In the genomic region with DNA sequence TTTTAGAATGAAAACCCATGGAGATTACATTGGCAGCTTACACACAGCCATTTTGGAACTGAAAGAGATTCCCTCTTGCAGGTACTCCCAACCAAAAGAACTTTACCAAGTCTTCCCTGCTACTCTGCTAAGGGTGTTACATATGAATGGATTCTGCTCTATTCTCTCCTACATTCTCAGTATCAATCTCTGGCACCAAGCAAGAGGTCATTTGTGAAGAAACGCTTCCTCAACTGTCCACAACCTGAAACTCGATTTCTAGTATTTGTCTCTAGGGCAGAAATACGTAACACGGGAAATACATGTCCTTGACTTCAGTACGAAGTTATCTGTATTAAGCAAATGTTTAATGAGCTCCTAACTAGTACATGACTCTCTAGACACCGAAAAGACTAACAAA, we compare ENCODE assay signal across 8 mouse cellular contexts. TPM values are rescaled to one million over a fixed set of nuclear protein-coding genes. Genes with fewer than 3 reads are reported as not detected.
DNase-seq lines count a peak whose midpoint lies in the region; ATAC-seq and TF ChIP-seq lines count a peak whose summit lies in the region.

No protein-coding gene starts in this region.

- DNase-seq in lung, postnatal 36 days = no peak
- DNase-seq in left cerebral cortex, adult 9 months (ENCODE audit: low spot score in 2 of 2) = no peak
- DNase-seq in kidney, postnatal 36 days = no peak
- no peak for DNase-seq in cerebellum, postnatal 36 days

- no peak for TF ChIP-seq POLR2A in embryonic fibroblast, embryonic 13.5 days (IDR thresholded peaks at IDR 0.05; ENCODE audit: low read depth, low read length)

- H3K4me1 ChIP-seq in lung, embryonic 16.5 days (replicated peaks; ENCODE audit: control insufficient read depth, insufficient read depth, low read length) = peaks cover 5% of the 10 kb centered on the region
- peaks cover 6% of the 10 kb centered on the region; the same call in 1 of the 2 replicates for H3K4me1 ChIP-seq in embryonic fibroblast, embryonic 13.5 days (ENCODE audit: control insufficient read depth, insufficient read depth, low read length)
- H3K4me1 ChIP-seq in limb, embryonic 13.5 days = peaks cover 7% of the 10 kb centered on the region; the same call in 1 of the 2 replicates
- peaks cover 3% of the 10 kb centered on the region; the same call in 1 of the 2 replicates for H3K4me1 ChIP-seq in stomach, embryonic 16.5 days (ENCODE audit: control insufficient read depth, insufficient read depth, low read length)

- H3K27me3 ChIP-seq in lung, embryonic 16.5 days (ENCODE audit: control insufficient read depth, insufficient read depth, low read depth, low read length) = no peaks in the 10 kb centered on the region
- H3K27me3 ChIP-seq in limb, embryonic 13.5 days = no peaks in the 10 kb centered on the region
- no peaks in the 10 kb centered on the region for H3K27me3 ChIP-seq in stomach, embryonic 16.5 days (ENCODE audit: control insufficient read depth, insufficient read depth, low read length)

- TF ChIP-seq CTCF in embryonic fibroblast, embryonic 13.5 days (IDR thresholded peaks at IDR 0.05; ENCODE audit: borderline replicate concordance, insufficient read depth, low read length) = no peak

- no peaks in the 10 kb centered on the region for H3K9me3 ChIP-seq in lung, embryonic 16.5 days (ENCODE audit: control insufficient read depth, low read length)
- H3K9me3 ChIP-seq in limb, embryonic 13.5 days = no peaks in the 10 kb centered on the region
- H3K9me3 ChIP-seq in stomach, embryonic 16.5 days (replicated peaks; ENCODE audit: control insufficient read depth, low read length) = no peaks in the 10 kb centered on the region

- H3K36me3 ChIP-seq in lung, embryonic 16.5 days (ENCODE audit: control insufficient read depth, insufficient read depth, low read length) = no peaks in the 10 kb centered on the region
- peaks cover 8% of the 10 kb centered on the region; the same call in 1 of the 2 replicates for H3K36me3 ChIP-seq in limb, embryonic 13.5 days
- H3K36me3 ChIP-seq in stomach, embryonic 16.5 days (ENCODE audit: control insufficient read depth, insufficient read depth, low read length) = no peaks in the 10 kb centered on the region

- peak overlapping the region; percentile 73 for H3K4me3 ChIP-seq in lung, embryonic 16.5 days (ENCODE audit: low read length)
- peak overlapping the region; percentile 73 for H3K4me3 ChIP-seq in embryonic fibroblast, embryonic 13.5 days (ENCODE audit: insufficient read depth, low read length)
- peak overlapping the region; percentile 67 for H3K4me3 ChIP-seq in limb, embryonic 13.5 days
- H3K4me3 ChIP-seq in stomach, embryonic 16.5 days (replicated peaks; ENCODE audit: low read length) = peak overlapping the region; percentile 68

- H3K9ac ChIP-seq in lung, embryonic 16.5 days (ENCODE audit: low read length) = peak overlapping the region; percentile 91
- H3K9ac ChIP-seq in limb, embryonic 13.5 days = peak overlapping the region; percentile 82; the same call in 1 of the 2 replicates
- H3K9ac ChIP-seq in stomach, embryonic 16.5 days (ENCODE audit: low read length) = 0 out of 2 replicates have a peak overlapping the region, but pooled peaks have one; percentile 85

- peak overlapping the region; percentile 85 for H3K4me2 ChIP-seq in lung, embryonic 16.5 days (ENCODE audit: low read depth, low read length)
- peak overlapping the region; percentile 70 for H3K4me2 ChIP-seq in limb, embryonic 13.5 days (replicated peaks)
- H3K4me2 ChIP-seq in stomach, embryonic 16.5 days (ENCODE audit: low read depth, low read length) = peak overlapping the region; percentile 52

- 42% methylated on average over 6 of the region's 6 CpGs for WGBS in lung, embryonic 16.5 days
- WGBS in limb, embryonic 13.5 days = 56% methylated on average over 6 of the region's 6 CpGs
- WGBS in stomach, embryonic 16.5 days = 47% methylated on average over 6 of the region's 6 CpGs

- ATAC-seq in lung, embryonic 16.5 days (ENCODE audit: low read depth) = no peak
- no peak for ATAC-seq in limb, embryonic 13.5 days (ENCODE audit: low FRiP score, low read depth)
- ATAC-seq in stomach, embryonic 16.5 days (ENCODE audit: insufficient read depth, low FRiP score) = no peak

- no peak overlapping the region for H3K27ac ChIP-seq in lung, embryonic 16.5 days (ENCODE audit: low read length)
- H3K27ac ChIP-seq in embryonic fibroblast, embryonic 13.5 days (ENCODE audit: insufficient read depth, low read length) = no peak overlapping the region
- no peak overlapping the region for H3K27ac ChIP-seq in limb, embryonic 13.5 days
- no peak overlapping the region for H3K27ac ChIP-seq in stomach, embryonic 16.5 days (ENCODE audit: low read length)

RNA-seq across cellular contexts. Expression of a gene that starts 0.8 kb away (rescaled TPM):
- 36.9 and 38.0 TPM in 2 replicates for polyA plus RNA-seq in lung, embryonic 16.5 days (2015; fragmentation: Nextera tagmentation; extraction: Ambion mirVana)
- polyA plus RNA-seq in embryonic fibroblast, embryonic 13.5 days (2011; ENCODE audit: insufficient read length, low read depth, missing spikeins) = 14.4 and 17.0 TPM in 2 replicates
- 36.2 and 40.5 TPM in 2 replicates for polyA plus RNA-seq in limb, embryonic 13.5 days (2015; fragmentation: Nextera tagmentation; extraction: Ambion mirVana)
- polyA plus RNA-seq in stomach, embryonic 16.5 days (2015; fragmentation: Nextera tagmentation; extraction: Ambion mirVana) = 36.8 and 36.9 TPM in 2 replicates

RNA-seq across cellular contexts. Expression of a gene that starts 12.5 kb away (rescaled TPM):
- 10.4 and 12.7 TPM in 2 replicates for polyA plus RNA-seq in lung, embryonic 16.5 days (2015; fragmentation: Nextera tagmentation; extraction: Ambion mirVana)
- 50.7 and 52.7 TPM in 2 replicates for polyA plus RNA-seq in embryonic fibroblast, embryonic 13.5 days (2011; ENCODE audit: insufficient read length, low read depth, missing spikeins)
- polyA plus RNA-seq in limb, embryonic 13.5 days (2015; fragmentation: Nextera tagmentation; extraction: Ambion mirVana) = 13.8 and 14.6 TPM in 2 replicates
- 11.8 and 12.7 TPM in 2 replicates for polyA plus RNA-seq in stomach, embryonic 16.5 days (2015; fragmentation: Nextera tagmentation; extraction: Ambion mirVana)

RNA-seq across cellular contexts. Expression of a gene that starts 23.2 kb away (rescaled TPM):
- 254 and 292 TPM in 2 replicates for polyA plus RNA-seq in lung, embryonic 16.5 days (2015; fragmentation: Nextera tagmentation; extraction: Ambion mirVana)
- 259 and 260 TPM in 2 replicates for polyA plus RNA-seq in embryonic fibroblast, embryonic 13.5 days (2011; ENCODE audit: insufficient read length, low read depth, missing spikeins)
- polyA plus RNA-seq in limb, embryonic 13.5 days (2015; fragmentation: Nextera tagmentation; extraction: Ambion mirVana) = 379 and 400 TPM in 2 replicates
- 244 and 263 TPM in 2 replicates for polyA plus RNA-seq in stomach, embryonic 16.5 days (2015; fragmentation: Nextera tagmentation; extraction: Ambion mirVana)
